Mouse (Mus musculus) neural tube, embryonic 13.5 days (tissue): ENCODE measurements at regions not wholly inside any gene's neighbourhood (a gene's known extent, or its start where the extent isn't known, plus 50 kb on each side); places are given as distances from the start of the nearest gene placed in this dataset.

ENCODE experiments used
- ATAC-seq: fragments of 200-750 bp; cut with Nextera tagmentation; 2 replicates; pipeline ENCODE4 v1.8.0; 2017; ENCODE audit warnings: low read depth, mild to moderate bottlenecking, moderate TSS enrichment, moderate library complexity
- H3K27ac ChIP-seq: fragments of 300-500 bp; sonication (generic); replicated peaks from 2 replicates; pipeline ENCODE4 v1.5.1; 2015; ENCODE audit warnings: moderate library complexity, mild to moderate bottlenecking, inconsistent platforms
- H3K27me3 ChIP-seq: fragments of 300-500 bp; sonication (generic); 2 replicates; pipeline ENCODE4 v1.6.1; 2015; ENCODE audit warnings: mild to moderate bottlenecking, inconsistent platforms
- H3K36me3 ChIP-seq: fragments of 300-500 bp; sonication (generic); 2 replicates; pipeline ENCODE4 v1.6.1; 2015; ENCODE audit warnings: mild to moderate bottlenecking, inconsistent platforms
- H3K4me1 ChIP-seq: fragments of 300-500 bp; sonication (generic); replicated peaks from 2 replicates; pipeline ENCODE4 v1.6.1; 2015; ENCODE audit warnings: inconsistent platforms
- H3K4me2 ChIP-seq: fragments of 300-500 bp; sonication (generic); 2 replicates; pipeline ENCODE4 v1.6.1; 2015; ENCODE audit warnings: inconsistent platforms, mild to moderate bottlenecking, moderate library complexity
- H3K4me3 ChIP-seq: fragments of 300-500 bp; sonication (generic); 2 replicates; pipeline ENCODE4 v1.5.1; 2015; ENCODE audit warnings: mild to moderate bottlenecking, inconsistent platforms
- H3K9ac ChIP-seq: fragments of 300-500 bp; sonication (generic); 2 replicates; pipeline ENCODE4 v1.6.1; 2015; ENCODE audit warnings: moderate library complexity, mild to moderate bottlenecking, inconsistent platforms
- H3K9me3 ChIP-seq: fragments of 300-500 bp; sonication (generic); 2 replicates; pipeline ENCODE4 v1.6.1; 2016; ENCODE audit warnings: inconsistent platforms
- WGBS: fragments of 180-500 bp; shearing (Covaris S2); methylation state at CpG from one replicate; pipeline ENCODE4 v1.1.7; 2015; 5-methylcytosine and 5-hydroxymethylcytosine counted together

GRCm38 (mm10) chr3:147041201-147041600 is 189.0 kb downstream of the Ttll7 start:
- Histone ChIP-seq H3K4me1 (no peaks in the 10 kb centered on the region), H3K4me3 (no peak overlapping the region), H3K4me2 (no peak overlapping the region), H3K27ac (no peak overlapping the region), H3K9ac (no peak overlapping the region), H3K9me3 (no peaks in the 10 kb centered on the region), H3K27me3 (no peaks in the 10 kb centered on the region), H3K36me3 (no peaks in the 10 kb centered on the region)
- no peak for ATAC-seq
- 93% methylated on average over 4 of the region's 4 CpGs for WGBS

DNA sequence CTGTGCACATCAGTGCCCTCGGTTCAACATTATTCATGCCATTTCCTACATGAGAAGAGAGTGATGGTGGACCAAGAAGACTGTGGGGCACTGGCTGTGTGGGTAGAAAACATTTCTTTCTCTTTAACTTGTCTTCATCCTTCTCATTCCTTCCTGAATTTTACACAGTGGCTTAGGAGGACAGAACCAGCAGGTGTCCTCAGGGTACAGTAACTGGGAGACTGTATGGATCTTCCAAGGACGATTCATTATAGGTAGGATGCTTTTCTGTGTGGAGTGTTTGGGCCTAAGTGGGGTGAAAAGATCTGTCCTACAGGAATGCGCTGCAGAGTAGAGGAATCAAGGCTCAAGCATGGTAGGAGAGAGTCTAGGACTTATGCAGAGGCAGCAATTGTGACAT is 190.7 kb downstream of the Ttll7 start:
- H3K27ac ChIP-seq: no peak overlapping the region
- no peaks in the 10 kb centered on the region for H3K27me3 ChIP-seq
- H3K4me3 ChIP-seq: no peak overlapping the region
- no peaks in the 10 kb centered on the region for H3K4me1 ChIP-seq
- no peak overlapping the region for H3K4me2 ChIP-seq
- H3K9ac ChIP-seq: no peak overlapping the region
- no peaks in the 10 kb centered on the region for H3K9me3 ChIP-seq
- no peaks in the 10 kb centered on the region for H3K36me3 ChIP-seq
- no peak for ATAC-seq
- 85% methylated on average over 3 of the region's 3 CpGs for WGBS

GRCm38 (mm10) chr3:147046634-147047033 is 194.5 kb downstream of the Ttll7 start:
- no peak overlapping the region for H3K4me3 ChIP-seq
- H3K9me3 ChIP-seq: no peaks in the 10 kb centered on the region
- no peaks in the 10 kb centered on the region for H3K27me3 ChIP-seq
- H3K4me2 ChIP-seq: no peak overlapping the region
- ATAC-seq: no peak
- H3K36me3 ChIP-seq: no peaks in the 10 kb centered on the region
- H3K4me1 ChIP-seq: no peaks in the 10 kb centered on the region
- WGBS: 71% methylated on average over 2 of the region's 2 CpGs
- no peak overlapping the region for H3K9ac ChIP-seq
- no peak overlapping the region for H3K27ac ChIP-seq

- Histone ChIP-seq H3K27me3 (no peaks in the 10 kb centered on the region), H3K36me3 (no peaks in the 10 kb centered on the region), H3K4me2 (no peak overlapping the region), H3K27ac (no peak overlapping the region), H3K9me3 (no peaks in the 10 kb centered on the region), H3K4me1 (no peaks in the 10 kb centered on the region), H3K4me3 (no peak overlapping the region), H3K9ac (no peak overlapping the region)
- WGBS: 81% methylated on average over 8 of the region's 8 CpGs
- no peak for ATAC-seq
Observed at GRCm38 (mm10) chr3:147054157-147054838, 202.1 kb downstream of the Ttll7 start.

DNA sequence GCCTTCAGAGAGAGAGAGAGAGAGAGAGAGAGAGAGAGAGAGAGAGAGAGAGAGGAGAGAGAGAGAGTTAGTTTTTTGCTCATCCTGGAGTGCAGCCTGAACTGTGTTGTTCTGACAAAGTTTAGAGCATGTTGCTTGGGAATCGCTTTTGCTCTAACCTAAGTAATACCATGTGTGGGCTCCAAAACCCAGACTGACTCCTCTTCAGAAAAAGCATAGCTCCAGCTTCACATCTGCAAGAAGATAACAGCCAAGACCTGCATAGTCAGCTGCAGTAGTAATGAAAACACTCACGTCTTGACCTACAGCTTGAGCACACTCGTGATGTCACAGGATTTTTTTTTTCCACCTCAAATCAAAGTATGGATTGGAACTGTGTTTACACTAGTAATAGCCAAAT is 205.7 kb downstream of the Ttll7 start:
- Histone ChIP-seq H3K4me2 (no peak overlapping the region), H3K36me3 (no peaks in the 10 kb centered on the region), H3K9ac (no peak overlapping the region), H3K27ac (no peak overlapping the region), H3K9me3 (no peaks in the 10 kb centered on the region), H3K27me3 (no peaks in the 10 kb centered on the region), H3K4me3 (no peak overlapping the region), H3K4me1 (no peaks in the 10 kb centered on the region)
- no peak for ATAC-seq
- WGBS: 78% methylated on average over 3 of the region's 3 CpGs

- no peaks in the 10 kb centered on the region for H3K36me3 ChIP-seq
- H3K9me3 ChIP-seq: no peaks in the 10 kb centered on the region
- ATAC-seq: no peak
- no peak overlapping the region for H3K4me3 ChIP-seq
- H3K4me2 ChIP-seq: no peak overlapping the region
- WGBS: 87% methylated on average over 8 of the region's 8 CpGs
- H3K9ac ChIP-seq: no peak overlapping the region
- peaks cover 16% of the 10 kb centered on the region for H3K4me1 ChIP-seq
- H3K27ac ChIP-seq: no peak overlapping the region
- no peaks in the 10 kb centered on the region for H3K27me3 ChIP-seq
Observed at GRCm38 (mm10) chr3:147060659-147061058, 208.5 kb downstream of the Ttll7 start.

GRCm38 (mm10) chr3:147062451-147062850 is 210.3 kb downstream of the Ttll7 start:
- WGBS: 93% methylated on average over 7 of the region's 7 CpGs

GRCm38 (mm10) chr3:147063578-147064442 is 211.6 kb downstream of the Ttll7 start:
- peak overlapping the region; percentile 62 for H3K27ac ChIP-seq
- peaks cover 16% of the 10 kb centered on the region for H3K4me1 ChIP-seq
- H3K4me3 ChIP-seq: no peak overlapping the region
- H3K4me2 ChIP-seq: no peak overlapping the region
- peak; percentile 87 for ATAC-seq
- H3K9ac ChIP-seq: no peak overlapping the region
- no peaks in the 10 kb centered on the region for H3K36me3 ChIP-seq
- no peaks in the 10 kb centered on the region for H3K9me3 ChIP-seq
- no peaks in the 10 kb centered on the region for H3K27me3 ChIP-seq
- 60% methylated on average over 16 of the region's 16 CpGs for WGBS

More at GRCm38 (mm10) chr3:147062451-147062850, 210.3 kb downstream of the Ttll7 start:
- H3K4me1 ChIP-seq: peaks cover 16% of the 10 kb centered on the region
- ATAC-seq: no peak
- H3K4me2 ChIP-seq: no peak overlapping the region
- no peak overlapping the region for H3K27ac ChIP-seq
- no peak overlapping the region for H3K4me3 ChIP-seq
- no peaks in the 10 kb centered on the region for H3K36me3 ChIP-seq
- no peaks in the 10 kb centered on the region for H3K27me3 ChIP-seq
- no peaks in the 10 kb centered on the region for H3K9me3 ChIP-seq
- no peak overlapping the region for H3K9ac ChIP-seq

DNA sequence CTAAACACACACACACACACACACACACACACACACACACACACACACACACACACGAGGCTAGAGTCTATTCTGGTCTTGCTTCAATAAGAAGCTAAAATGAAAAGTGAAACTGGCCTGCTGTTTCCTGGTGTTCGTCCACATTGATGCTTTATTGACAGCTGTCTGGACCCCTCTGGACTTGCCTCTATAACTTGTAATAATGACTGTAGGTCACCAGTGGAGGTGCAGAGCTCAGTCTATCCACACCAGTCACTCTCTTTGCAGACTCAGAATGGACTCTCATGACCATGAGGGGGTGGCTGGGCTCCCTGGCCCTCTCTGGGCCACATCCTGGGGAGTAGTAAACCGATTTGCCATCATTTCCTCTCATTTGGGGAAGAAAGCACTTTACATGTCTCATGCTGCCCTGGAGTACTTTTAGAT is 212.3 kb downstream of the Ttll7 start:
- Histone ChIP-seq H3K4me3 (no peak overlapping the region), H3K36me3 (no peaks in the 10 kb centered on the region), H3K27me3 (no peaks in the 10 kb centered on the region), H3K9ac (no peak overlapping the region), H3K9me3 (no peaks in the 10 kb centered on the region), H3K4me2 (no peak overlapping the region), H3K27ac (0 out of 2 replicates have a peak overlapping the region, but pooled peaks have one; percentile 13), H3K4me1 (peaks cover 16% of the 10 kb centered on the region)
- ATAC-seq: no peak
- 55% methylated on average over 3 of the region's 3 CpGs for WGBS

GRCm38 (mm10) chr3:147070972-147071371 is 218.8 kb downstream of the Ttll7 start:
- Histone ChIP-seq H3K4me1 (no peaks in the 10 kb centered on the region), H3K4me3 (no peak overlapping the region), H3K4me2 (no peak overlapping the region), H3K9ac (no peak overlapping the region), H3K9me3 (no peaks in the 10 kb centered on the region), H3K27ac (no peak overlapping the region), H3K36me3 (no peaks in the 10 kb centered on the region), H3K27me3 (no peaks in the 10 kb centered on the region)
- WGBS: 92% methylated on average over 2 of the region's 2 CpGs
- ATAC-seq: no peak

DNA sequence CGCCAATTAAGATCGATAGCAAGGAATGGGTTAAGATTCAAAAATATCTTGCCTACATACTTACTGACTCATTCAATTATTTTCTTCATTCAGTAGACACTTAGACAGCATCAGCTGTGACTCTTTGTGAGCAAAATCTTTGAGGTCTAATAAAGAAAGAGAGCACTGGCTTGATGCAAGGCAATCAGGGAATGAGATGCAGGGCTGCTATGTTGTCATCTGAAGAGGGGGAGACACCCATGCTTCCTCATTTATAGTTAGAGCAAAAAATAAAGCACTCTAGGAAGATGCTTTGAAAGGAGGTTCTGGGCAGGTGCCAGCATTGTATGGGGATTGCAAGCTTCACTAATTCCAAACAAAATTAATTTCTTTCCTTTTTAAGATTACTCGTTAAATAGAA is 228.0 kb downstream of the Ttll7 start:
- no peaks in the 10 kb centered on the region for H3K36me3 ChIP-seq
- H3K4me1 ChIP-seq: peaks cover 37% of the 10 kb centered on the region
- no peak overlapping the region for H3K4me3 ChIP-seq
- H3K27me3 ChIP-seq: no peaks in the 10 kb centered on the region
- no peak for ATAC-seq
- 79% methylated on average over 3 of the region's 3 CpGs for whole genome bisulfite sequencing
- no peaks in the 10 kb centered on the region for H3K9me3 ChIP-seq
- H3K27ac ChIP-seq: peak overlapping the region; percentile 42; the same call in 1 of the 2 replicates
- H3K4me2 ChIP-seq: no peak overlapping the region
- no peak overlapping the region for H3K9ac ChIP-seq

GRCm38 (mm10) chr3:147080768-147081448 is 228.7 kb downstream of the Ttll7 start:
- H3K9ac ChIP-seq: no peak overlapping the region
- no peaks in the 10 kb centered on the region for H3K36me3 ChIP-seq
- no peaks in the 10 kb centered on the region for H3K9me3 ChIP-seq
- no peaks in the 10 kb centered on the region for H3K27me3 ChIP-seq
- 77% methylated on average over 4 of the region's 4 CpGs for WGBS
- H3K4me1 ChIP-seq: peaks cover 43% of the 10 kb centered on the region
- H3K27ac ChIP-seq: no peak overlapping the region
- no peak overlapping the region for H3K4me3 ChIP-seq
- no peak for ATAC-seq
- H3K4me2 ChIP-seq: no peak overlapping the region
